Mouse (Mus musculus): ENCODE data around the gene Cdh4.

GRCm38 (mm10) chr2:179448256-179448655, 6.0 kb downstream of the Cdh4 start:
- no peak for TF ChIP-seq CTCF (IDR thresholded peaks at IDR 0.05; ENCODE audit: low read depth)
- TF ChIP-seq EP300 (IDR thresholded peaks at IDR 0.05; ENCODE audit: low read depth) = no peak
